Mouse (Mus musculus): ENCODE measurements at regions not wholly inside any gene's neighbourhood (a gene's known extent, or its start where the extent isn't known, plus 50 kb on each side); places are given as distances from the start of the nearest gene placed in this dataset.

- H3K27me3 ChIP-seq: no peaks in the 10 kb centered on the region
- H3K36me3 ChIP-seq (ENCODE audit: poor library complexity, severe bottlenecking): no peaks in the 10 kb centered on the region
- no peak overlapping the region for H3K27ac ChIP-seq
- H3K9ac ChIP-seq: no peak overlapping the region
- no peak for ATAC-seq
- H3K9me3 ChIP-seq (replicated peaks): no peaks in the 10 kb centered on the region
- no peak overlapping the region for H3K4me3 ChIP-seq
- H3K4me1 ChIP-seq: no peaks in the 10 kb centered on the region
- no peak overlapping the region for H3K4me2 ChIP-seq
- 83% methylated on average over 1 of the region's 1 CpGs for WGBS
Measured at GRCm38 (mm10) chr1:108339827-108340226, 750.0 kb downstream of the Serpinb8 start.

- no peaks in the 10 kb centered on the region for H3K36me3 ChIP-seq (ENCODE audit: poor library complexity, severe bottlenecking)
- no peaks in the 10 kb centered on the region for H3K9me3 ChIP-seq (replicated peaks)
- no peak for ATAC-seq
- no peaks in the 10 kb centered on the region for H3K4me1 ChIP-seq
- no peak overlapping the region for H3K9ac ChIP-seq
- H3K4me2 ChIP-seq: no peak overlapping the region
- no peak overlapping the region for H3K27ac ChIP-seq
- no peaks in the 10 kb centered on the region for H3K27me3 ChIP-seq
- 62% methylated on average over 1 of the region's 1 CpGs for WGBS
- H3K4me3 ChIP-seq: no peak overlapping the region
Measured at GRCm38 (mm10) chr1:108341352-108341751, 751.5 kb downstream of the Serpinb8 start.

- no peaks in the 10 kb centered on the region for H3K27me3 ChIP-seq
- no peaks in the 10 kb centered on the region for H3K4me1 ChIP-seq
- no peak for ATAC-seq
- H3K27ac ChIP-seq: no peak overlapping the region
- H3K9ac ChIP-seq: no peak overlapping the region
- H3K36me3 ChIP-seq (ENCODE audit: poor library complexity, severe bottlenecking): no peaks in the 10 kb centered on the region
- no peaks in the 10 kb centered on the region for H3K9me3 ChIP-seq (replicated peaks)
- no peak overlapping the region for H3K4me3 ChIP-seq
- 50% methylated on average over 2 of the region's 2 CpGs for WGBS
- H3K4me2 ChIP-seq: no peak overlapping the region
Measured at GRCm38 (mm10) chr1:108363788-108364187, 774.0 kb downstream of the Serpinb8 start.

- Histone ChIP-seq H3K4me3 (no peak overlapping the region), H3K9me3 (replicated peaks) (no peaks in the 10 kb centered on the region), H3K4me1 (no peaks in the 10 kb centered on the region), H3K27ac (no peak overlapping the region), H3K27me3 (no peaks in the 10 kb centered on the region), H3K9ac (no peak overlapping the region), H3K36me3 (ENCODE audit: poor library complexity, severe bottlenecking) (no peaks in the 10 kb centered on the region), H3K4me2 (no peak overlapping the region)
- no peak for ATAC-seq
- WGBS: 63% methylated on average over 3 of the region's 3 CpGs
Measured at GRCm38 (mm10) chr1:108369904-108370600, 780.2 kb downstream of the Serpinb8 start.

- Histone ChIP-seq H3K9ac (no peak overlapping the region), H3K4me3 (no peak overlapping the region), H3K9me3 (replicated peaks) (no peaks in the 10 kb centered on the region), H3K27me3 (no peaks in the 10 kb centered on the region), H3K4me1 (no peaks in the 10 kb centered on the region), H3K36me3 (ENCODE audit: poor library complexity, severe bottlenecking) (no peaks in the 10 kb centered on the region), H3K27ac (no peak overlapping the region), H3K4me2 (no peak overlapping the region)
- ATAC-seq: no peak
Measured at GRCm38 (mm10) chr1:108389930-108390329, 800.1 kb downstream of the Serpinb8 start.

- 92% methylated on average over 3 of the region's 3 CpGs for WGBS
- Histone ChIP-seq H3K36me3 (ENCODE audit: poor library complexity, severe bottlenecking) (no peaks in the 10 kb centered on the region), H3K4me2 (no peak overlapping the region), H3K27me3 (no peaks in the 10 kb centered on the region), H3K9ac (no peak overlapping the region), H3K4me3 (no peak overlapping the region), H3K27ac (no peak overlapping the region), H3K4me1 (no peaks in the 10 kb centered on the region), H3K9me3 (replicated peaks) (no peaks in the 10 kb centered on the region)
- no peak for ATAC-seq
Measured at GRCm38 (mm10) chr1:108390497-108390896, 800.7 kb downstream of the Serpinb8 start.

- no peak overlapping the region for H3K4me3 ChIP-seq
- H3K27me3 ChIP-seq: no peaks in the 10 kb centered on the region
- H3K4me2 ChIP-seq: no peak overlapping the region
- H3K4me1 ChIP-seq: no peaks in the 10 kb centered on the region
- no peaks in the 10 kb centered on the region for H3K36me3 ChIP-seq (ENCODE audit: poor library complexity, severe bottlenecking)
- no peaks in the 10 kb centered on the region for H3K9me3 ChIP-seq (replicated peaks)
- no peak overlapping the region for H3K27ac ChIP-seq
- no peak overlapping the region for H3K9ac ChIP-seq
- no peak for ATAC-seq
Measured at GRCm38 (mm10) chr1:108439845-108440244, 850.0 kb downstream of the Serpinb8 start.

GRCm38 (mm10) chr1:108452776-108453175 is 863.0 kb downstream of the Serpinb8 start:
- Histone ChIP-seq H3K27me3 (no peaks in the 10 kb centered on the region), H3K9ac (no peak overlapping the region), H3K4me1 (no peaks in the 10 kb centered on the region), H3K4me3 (no peak overlapping the region), H3K36me3 (ENCODE audit: poor library complexity, severe bottlenecking) (no peaks in the 10 kb centered on the region), H3K4me2 (no peak overlapping the region), H3K27ac (no peak overlapping the region), H3K9me3 (replicated peaks) (no peaks in the 10 kb centered on the region)
- no peak for ATAC-seq

GRCm38 (mm10) chr1:108472031-108472430 is 882.2 kb downstream of the Serpinb8 start:
- Histone ChIP-seq H3K9me3 (replicated peaks) (no peaks in the 10 kb centered on the region), H3K4me3 (no peak overlapping the region), H3K27ac (no peak overlapping the region), H3K36me3 (ENCODE audit: poor library complexity, severe bottlenecking) (no peaks in the 10 kb centered on the region), H3K9ac (no peak overlapping the region), H3K27me3 (no peaks in the 10 kb centered on the region), H3K4me1 (no peaks in the 10 kb centered on the region), H3K4me2 (no peak overlapping the region)
- ATAC-seq: no peak
- WGBS: 91% methylated on average over 2 of the region's 2 CpGs

GRCm38 (mm10) chr1:108498854-108499253 is 909.0 kb downstream of the Serpinb8 start:
- H3K27me3 ChIP-seq: no peaks in the 10 kb centered on the region
- ATAC-seq: no peak
- no peak overlapping the region for H3K27ac ChIP-seq
- no peaks in the 10 kb centered on the region for H3K4me1 ChIP-seq
- 66% methylated on average over 1 of the region's 1 CpGs for WGBS
- H3K9me3 ChIP-seq (replicated peaks): no peaks in the 10 kb centered on the region
- no peak overlapping the region for H3K9ac ChIP-seq
- H3K36me3 ChIP-seq (ENCODE audit: poor library complexity, severe bottlenecking): no peaks in the 10 kb centered on the region
- H3K4me3 ChIP-seq: no peak overlapping the region
- H3K4me2 ChIP-seq: no peak overlapping the region

GRCm38 (mm10) chr1:108527424-108527823 is 937.6 kb downstream of the Serpinb8 start:
- WGBS: 45% methylated on average over 2 of the region's 2 CpGs
- ATAC-seq: peak; percentile 58; the same call in 1 of the 2 replicates
- H3K4me1 ChIP-seq: no peaks in the 10 kb centered on the region

GRCm38 (mm10) chr1:108538238-108538637 is 948.4 kb downstream of the Serpinb8 start:
- Histone ChIP-seq H3K4me1 (no peaks in the 10 kb centered on the region), H3K36me3 (ENCODE audit: poor library complexity, severe bottlenecking) (no peaks in the 10 kb centered on the region), H3K27ac (no peak overlapping the region), H3K9ac (no peak overlapping the region), H3K4me2 (no peak overlapping the region), H3K4me3 (no peak overlapping the region), H3K27me3 (no peaks in the 10 kb centered on the region), H3K9me3 (replicated peaks) (no peaks in the 10 kb centered on the region)
- no peak for ATAC-seq
- WGBS: 67% methylated on average over 11 of the region's 11 CpGs

More at GRCm38 (mm10) chr1:108527424-108527823, 937.6 kb downstream of the Serpinb8 start:
- Histone ChIP-seq H3K9ac (no peak overlapping the region), H3K9me3 (replicated peaks) (no peaks in the 10 kb centered on the region), H3K4me2 (no peak overlapping the region), H3K36me3 (ENCODE audit: poor library complexity, severe bottlenecking) (no peaks in the 10 kb centered on the region), H3K27ac (no peak overlapping the region), H3K27me3 (no peaks in the 10 kb centered on the region), H3K4me3 (no peak overlapping the region)

GRCm38 (mm10) chr1:108548721-108549120 is 958.9 kb downstream of the Serpinb8 start:
- Histone ChIP-seq H3K4me1 (no peaks in the 10 kb centered on the region), H3K4me3 (no peak overlapping the region), H3K9me3 (replicated peaks) (no peaks in the 10 kb centered on the region), H3K27ac (no peak overlapping the region), H3K4me2 (no peak overlapping the region), H3K36me3 (ENCODE audit: poor library complexity, severe bottlenecking) (no peaks in the 10 kb centered on the region), H3K27me3 (no peaks in the 10 kb centered on the region), H3K9ac (no peak overlapping the region)
- ATAC-seq: no peak
- WGBS: 44% methylated on average over 2 of the region's 2 CpGs

Data from forebrain, embryonic 13.5 days (tissue).